Mouse (Mus musculus): ENCODE measurements around the gene Ccl5. TPM values are rescaled to one million over a fixed set of nuclear protein-coding genes. Genes with fewer than 3 reads are reported as not detected.
A peak's percentile ranks its signal among the peaks of the same experiment; 100 is the strongest.

Gene Ccl5
- polyA plus RNA-seq, 1 experiment, result not detected

- TF ChIP-seq GATA1 (IDR thresholded peaks at IDR 0.05; ENCODE audit: low read length), result no peak
Measured at GRCm38 (mm10) chr11:83556085-83556781, 25.9 kb upstream of the Ccl5 start.

DNA sequence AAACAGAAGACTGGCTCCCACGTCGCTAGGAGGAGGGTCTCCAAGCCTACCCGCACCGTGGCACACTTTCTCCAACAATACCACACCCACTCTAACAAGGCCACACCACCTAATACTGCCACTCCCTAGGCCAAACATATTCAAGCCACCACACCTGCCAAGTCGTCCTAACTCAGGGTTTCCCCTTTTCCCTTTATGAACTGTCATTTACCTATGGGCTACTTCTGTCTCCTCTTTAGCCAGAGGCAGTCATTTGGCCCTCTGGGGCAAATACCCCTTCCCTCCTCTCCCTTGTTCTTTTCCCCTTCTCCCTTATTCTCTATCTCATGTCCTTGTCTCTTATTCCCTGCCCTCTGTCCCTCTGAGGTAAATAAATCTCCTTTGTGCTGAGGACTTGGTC is 21.4 kb upstream of the Ccl5 start:
- no peak for TF ChIP-seq GATA1 (IDR thresholded peaks at IDR 0.05; ENCODE audit: low read length)

DNA sequence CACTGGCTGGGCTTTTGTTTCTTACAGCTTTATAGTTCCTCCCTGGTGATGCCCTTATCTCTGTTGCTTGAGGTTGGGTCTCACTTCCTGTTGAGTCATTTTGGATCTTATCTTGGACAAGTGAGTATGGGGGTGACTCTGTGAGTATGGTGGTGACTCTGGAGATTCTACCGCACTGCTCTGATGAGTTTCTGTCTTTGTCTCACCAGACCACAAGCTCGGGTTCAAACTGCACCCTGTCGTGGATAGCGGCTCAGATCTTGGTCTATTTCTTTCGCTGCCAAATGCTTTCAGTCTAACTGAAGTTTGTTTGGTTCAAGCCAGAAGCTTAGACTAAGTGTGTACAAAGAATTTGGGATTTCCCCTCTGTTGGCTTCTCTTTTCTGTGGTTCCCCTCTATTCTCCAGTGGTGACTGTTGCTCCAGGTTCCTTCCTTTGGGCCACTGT is 19.9 kb upstream of the Ccl5 start:
- peak; percentile 56 for TF ChIP-seq GATA1 (IDR thresholded peaks at IDR 0.05; ENCODE audit: low read length)

DNA sequence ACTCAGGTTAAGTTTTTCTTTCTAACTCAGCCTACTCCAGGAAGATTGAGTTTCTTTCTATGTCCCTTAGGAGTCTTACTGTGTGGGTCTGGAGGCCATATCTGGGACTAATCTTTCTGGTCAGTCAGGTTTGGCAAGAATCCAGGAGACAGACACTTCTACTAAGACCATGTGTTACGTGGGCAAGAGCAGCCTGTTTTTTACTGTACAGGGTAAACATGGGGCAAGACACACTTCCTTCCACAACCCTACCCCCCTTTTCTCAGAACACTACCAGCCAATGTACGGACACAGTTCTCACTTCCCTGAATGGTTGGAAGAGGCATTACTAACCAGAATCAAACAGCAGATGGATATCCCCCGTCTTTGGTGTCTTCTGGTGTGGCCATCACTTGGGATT is 13.9 kb upstream of the Ccl5 start:
- TF ChIP-seq GATA1 (IDR thresholded peaks at IDR 0.05; ENCODE audit: low read length), result no peak

- no peak for TF ChIP-seq GATA1 (IDR thresholded peaks at IDR 0.05; ENCODE audit: low read length)
Measured at GRCm38 (mm10) chr11:83541415-83541814, 11.1 kb upstream of the Ccl5 start.

DNA sequence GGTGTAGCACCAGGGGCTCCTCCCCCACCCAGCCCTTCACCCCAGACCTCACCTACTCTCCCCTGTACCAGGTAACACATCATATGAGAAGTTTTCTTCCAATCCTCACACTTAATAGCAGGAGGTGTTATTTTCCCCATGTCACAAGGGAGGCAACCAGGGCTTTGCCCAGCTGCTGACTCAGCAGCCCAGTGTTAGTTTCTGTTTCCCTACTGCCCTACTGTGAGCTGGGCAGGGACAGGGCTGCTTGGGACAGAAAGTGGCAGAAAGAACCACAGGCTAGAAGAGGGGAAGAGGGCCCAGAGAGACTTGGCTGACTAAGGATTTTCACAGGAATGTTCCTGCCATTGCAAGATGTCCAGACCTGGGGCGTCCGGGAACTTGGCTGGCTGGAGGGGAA is 10.6 kb upstream of the Ccl5 start:
- TF ChIP-seq GATA1 (IDR thresholded peaks at IDR 0.05; ENCODE audit: low read length), result no peak

GRCm38 (mm10) chr11:83538705-83539314 is 8.5 kb upstream of the Ccl5 start:
- TF ChIP-seq GATA1 (IDR thresholded peaks at IDR 0.05; ENCODE audit: low read length), result no peak

DNA sequence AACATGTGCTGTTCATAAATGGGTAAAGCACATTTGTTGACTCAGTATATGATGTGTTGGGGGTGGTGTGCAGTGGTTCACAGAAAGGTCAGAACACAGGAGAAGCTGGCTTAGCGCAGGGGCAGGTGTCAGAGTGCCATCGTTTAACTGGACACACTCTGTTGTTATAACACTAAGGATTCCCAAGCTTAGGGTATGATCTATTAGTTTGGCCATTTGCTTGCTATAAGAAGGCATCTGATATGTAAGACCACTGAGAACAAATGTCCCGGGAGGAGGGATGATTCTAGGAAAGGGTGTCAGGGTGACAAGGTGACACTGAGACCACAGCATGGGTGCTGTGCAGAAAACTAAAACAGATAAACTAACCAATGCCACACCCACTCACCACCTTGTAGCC is 6.5 kb upstream of the Ccl5 start:
- no peak for TF ChIP-seq GATA1 (IDR thresholded peaks at IDR 0.05; ENCODE audit: low read length)

DNA sequence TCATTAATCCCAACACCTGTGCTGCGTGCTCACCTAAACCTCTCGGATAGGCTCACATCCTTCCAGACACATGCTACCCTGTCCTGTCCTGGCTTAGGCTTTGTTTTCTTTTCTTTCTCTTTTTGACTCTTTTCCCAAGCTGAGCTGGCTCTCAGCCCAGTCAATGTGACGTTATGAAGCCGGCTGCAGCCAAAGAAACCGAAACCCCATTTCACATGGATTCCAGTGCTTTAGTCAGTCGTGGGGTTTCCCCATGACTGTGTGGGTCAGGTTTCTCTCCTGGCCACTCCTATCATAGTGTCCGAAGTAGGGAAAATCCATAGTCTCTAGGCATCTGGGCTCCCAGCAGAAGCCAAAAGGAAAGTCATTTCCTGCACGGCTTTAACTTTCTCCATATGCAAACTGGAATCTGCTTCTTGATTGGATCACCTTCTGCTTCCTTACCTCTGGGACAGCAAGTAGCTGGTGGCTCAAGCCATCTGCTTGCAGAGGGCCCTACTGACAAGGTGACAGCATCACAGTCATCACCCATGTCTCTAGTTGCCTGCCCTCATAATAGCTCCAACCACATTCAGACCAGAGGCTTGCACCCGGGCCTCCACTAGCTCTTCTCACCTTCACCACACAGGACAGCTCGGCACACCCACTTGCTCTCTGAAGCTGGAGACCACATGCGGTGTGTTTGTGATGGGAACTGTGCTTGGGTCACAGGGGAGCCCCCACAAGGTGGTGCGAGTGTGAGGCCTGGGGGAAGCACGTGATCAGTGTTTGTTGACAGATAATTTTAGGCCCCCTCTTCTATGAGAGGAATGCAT is 4.5 kb upstream of the Ccl5 start:
- TF ChIP-seq GATA1 (IDR thresholded peaks at IDR 0.05; ENCODE audit: low read length), result no peak

DNA sequence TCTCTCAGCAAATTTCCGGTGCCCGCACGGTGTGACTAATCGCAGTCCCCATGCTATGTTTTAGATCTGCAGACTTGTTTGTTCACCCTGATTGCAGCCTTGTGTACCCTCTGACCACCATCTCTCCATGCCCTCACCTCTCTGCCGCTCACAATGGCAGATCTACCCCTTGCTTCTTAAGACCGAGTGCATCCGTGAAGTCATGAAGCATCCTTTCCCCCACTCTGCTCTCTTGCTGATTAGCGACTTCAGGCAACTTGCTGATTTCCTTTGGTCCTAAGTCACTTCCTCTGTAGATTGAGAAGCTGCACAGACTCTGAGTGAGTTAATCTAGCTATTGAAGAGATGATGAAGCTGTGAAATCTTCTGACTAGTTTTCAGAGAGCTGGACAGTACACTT is 3.8 kb upstream of the Ccl5 start:
- no peak for TF ChIP-seq GATA1 (IDR thresholded peaks at IDR 0.05; ENCODE audit: low read length)

DNA sequence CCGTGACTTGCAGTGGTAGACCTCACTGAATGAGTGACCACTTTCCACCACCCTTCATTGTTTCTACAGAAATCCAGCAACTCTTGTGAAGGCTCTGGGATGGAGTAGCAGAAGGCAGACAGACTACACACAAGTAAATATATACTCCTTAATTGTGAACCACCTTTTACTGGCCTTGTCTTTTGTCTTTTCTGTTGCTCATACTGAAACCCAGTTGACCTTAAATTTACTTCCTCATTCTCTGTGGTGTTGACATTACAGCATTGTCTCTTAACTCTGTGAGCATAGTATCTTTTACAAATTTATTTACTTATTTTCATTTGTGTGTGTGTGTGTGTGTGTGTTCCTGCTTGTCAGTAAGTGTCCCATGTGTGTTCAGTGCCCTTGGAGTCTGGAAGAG is 2.9 kb upstream of the Ccl5 start:
- TF ChIP-seq GATA1 (IDR thresholded peaks at IDR 0.05; ENCODE audit: low read length), result no peak

DNA sequence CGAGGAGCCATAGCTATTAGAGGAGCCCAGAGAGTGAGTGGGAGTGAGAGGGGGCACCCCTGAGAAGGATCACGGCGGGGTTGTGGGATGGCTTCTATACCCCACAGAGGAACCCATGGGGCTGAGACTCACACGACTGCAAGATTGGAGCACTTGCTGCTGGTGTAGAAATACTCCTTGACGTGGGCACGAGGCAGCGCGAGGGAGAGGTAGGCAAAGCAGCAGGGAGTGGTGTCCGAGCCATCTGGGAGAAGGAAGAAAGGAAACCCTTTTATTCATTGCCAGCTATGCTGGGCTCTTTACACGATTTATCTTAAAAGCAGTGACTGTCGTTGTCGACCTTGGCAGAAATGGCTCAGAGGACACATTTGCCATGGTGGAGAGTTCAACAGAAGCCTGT is 1.3 kb downstream of the Ccl5 start:
- TF ChIP-seq GATA1 (IDR thresholded peaks at IDR 0.05; ENCODE audit: low read length), result no peak

GRCm38 (mm10) chr11:83522075-83522474 is 8.2 kb downstream of the Ccl5 start, which contains the start of gene Heatr9:
Heatr9 (minus strand) TSS chr11:83522175.
- TF ChIP-seq GATA1 (IDR thresholded peaks at IDR 0.05; ENCODE audit: low read length), result no peak

DNA sequence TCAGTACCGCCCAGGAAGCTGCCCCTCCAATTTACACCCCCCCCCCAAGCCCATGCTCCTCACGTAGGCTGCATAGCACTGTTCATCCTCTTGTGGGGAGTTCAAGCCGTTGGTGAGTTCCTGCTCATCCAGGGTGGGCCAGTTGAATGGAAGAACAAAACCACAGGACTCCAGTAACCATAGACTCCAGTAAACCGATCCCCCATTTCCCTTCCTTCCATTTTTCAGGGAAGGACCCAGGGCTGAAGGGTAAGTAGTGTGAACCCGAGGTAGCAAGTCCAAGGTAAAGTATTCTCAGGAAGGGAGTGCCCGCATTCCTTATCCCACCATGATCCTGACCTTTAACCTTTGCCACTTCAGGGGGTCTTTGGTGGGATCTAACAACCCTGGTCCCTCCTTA is 11.9 kb downstream of the Ccl5 start:
- no peak for TF ChIP-seq GATA1 (IDR thresholded peaks at IDR 0.05; ENCODE audit: low read length)

DNA sequence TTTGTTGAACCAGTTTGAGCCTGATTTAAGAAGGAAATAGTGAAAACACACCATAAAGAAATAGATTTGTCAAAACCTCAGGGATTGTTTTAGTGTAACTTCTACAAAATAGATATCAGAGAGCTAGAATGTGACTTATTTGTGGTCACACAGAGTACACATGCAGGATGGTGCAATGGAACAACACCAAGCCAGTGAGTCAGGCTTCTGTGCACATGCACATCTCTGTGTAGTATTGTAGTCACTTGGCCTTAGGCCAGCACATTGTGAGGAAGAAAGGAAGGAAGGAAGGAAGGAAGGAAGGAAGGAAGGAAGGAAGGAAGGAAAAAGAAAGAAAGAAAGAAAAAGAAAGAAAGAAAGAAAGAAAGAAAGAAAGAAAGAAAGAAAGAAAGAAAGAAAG is 13.2 kb downstream of the Ccl5 start:
- TF ChIP-seq GATA1 (IDR thresholded peaks at IDR 0.05; ENCODE audit: low read length), result no peak

DNA sequence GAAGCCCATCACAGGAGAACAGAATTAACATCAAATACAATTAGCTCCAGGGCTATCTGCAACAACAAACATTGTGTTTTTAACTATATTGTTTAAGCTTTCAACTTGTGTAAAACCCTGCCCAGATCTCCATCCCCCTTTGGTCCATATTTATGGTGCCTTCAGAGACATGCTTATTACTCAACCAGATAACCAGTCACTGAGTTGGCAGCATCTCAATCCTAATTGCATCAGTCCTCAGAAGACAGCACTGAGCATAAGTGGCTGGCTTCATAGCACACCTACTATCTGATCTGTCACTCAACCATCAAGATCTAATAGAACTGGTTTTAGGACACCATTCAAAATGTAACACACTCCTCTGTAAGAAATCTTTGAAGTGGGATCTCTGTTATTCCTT is 20.8 kb downstream of the Ccl5 start:
- no peak for TF ChIP-seq GATA1 (IDR thresholded peaks at IDR 0.05; ENCODE audit: low read length)
